ENCODE assay signal across 15 mouse cellular contexts in genomic region chr8:95974889-95975288, GRCm38 (mm10).
DNase-seq lines count a peak whose midpoint lies in the region; ATAC-seq and TF ChIP-seq lines count a peak whose summit lies in the region.
"Had no signal": no experiment of that assay in that cellular context is flagged by ENCODE, and none has a peak within 500 bp of the region (broad histone marks: within the 10 kb centered on the region; RNA-seq: fewer than 3 reads in every experiment).

No protein-coding gene starts in this region.

- ATAC-seq in cerebellum, adult (ENCODE audit: insufficient number of reproducible peaks, low FRiP score, low TSS enrichment): no peak
- no peak for ATAC-seq in hindbrain, embryonic 14.5 days (ENCODE audit: low FRiP score)
- ATAC-seq in midbrain, postnatal 0 days (ENCODE audit: low FRiP score): no peak
- ATAC-seq in midbrain, embryonic 15.5 days (replicated peaks): no peak

- no peaks in the 10 kb centered on the region for H3K27me3 ChIP-seq in hindbrain, embryonic 14.5 days (ENCODE audit: control insufficient read depth, insufficient read depth, low read length)
- H3K27me3 ChIP-seq in hindbrain, embryonic 10.5 days (ENCODE audit: insufficient read depth, poor library complexity, severe bottlenecking): no peaks in the 10 kb centered on the region
- no peaks in the 10 kb centered on the region for H3K27me3 ChIP-seq in midbrain, postnatal 0 days (ENCODE audit: insufficient read depth, low read length)
- no peaks in the 10 kb centered on the region for H3K27me3 ChIP-seq in midbrain, embryonic 15.5 days (replicated peaks)

- TF ChIP-seq CTCF in midbrain, postnatal 0 days (IDR thresholded peaks at IDR 0.05): peak; percentile 85

- WGBS in hindbrain, embryonic 14.5 days: 22% methylated on average over 4 of the region's 4 CpGs
- WGBS in hindbrain, embryonic 10.5 days: 22% methylated on average over 4 of the region's 4 CpGs
- WGBS in midbrain, postnatal 0 days: 13% methylated on average over 4 of the region's 4 CpGs
- WGBS in midbrain, embryonic 15.5 days: 11% methylated on average over 4 of the region's 4 CpGs

- no peaks in the 10 kb centered on the region for H3K4me1 ChIP-seq in hindbrain, embryonic 14.5 days (replicated peaks; ENCODE audit: control insufficient read depth, insufficient read depth, low read length)
- H3K4me1 ChIP-seq in hindbrain, embryonic 10.5 days (replicated peaks): 0 out of 2 replicates have a peak, but pooled peaks cover 3% of the 10 kb centered on the region
- H3K4me1 ChIP-seq in midbrain, postnatal 0 days (ENCODE audit: insufficient read depth, low read length): no peaks in the 10 kb centered on the region
- no peaks in the 10 kb centered on the region for H3K4me1 ChIP-seq in midbrain, embryonic 15.5 days

- DNase-seq in cerebellum, postnatal 14 days: peak; percentile 13 to 59
- DNase-seq in hindbrain, embryonic 14.5 days (ENCODE audit: low spot score): peak; percentile 79
- DNase-seq in hindbrain, embryonic 10.5 days (ENCODE audit: low spot score): no peak
- peak; percentile 66 for DNase-seq in midbrain, postnatal 0 days (ENCODE audit: low spot score)
- peak; percentile 40 for DNase-seq in retina, postnatal 1 day
- no peak for DNase-seq in spleen, adult 12 weeks (ENCODE audit: low spot score)
- DNase-seq: adrenal gland, postnatal 25 days; cerebellum, adult 9-10 months; gastrocnemius, postnatal 36 days; kidney, adult 18-20 months; lung, adult 18-20 months; thymus, postnatal 14 days had no signal

- no peak overlapping the region for H3K4me3 ChIP-seq in hindbrain, embryonic 14.5 days (replicated peaks; ENCODE audit: low read length)
- H3K4me3 ChIP-seq in hindbrain, embryonic 10.5 days: no peak overlapping the region
- no peak overlapping the region for H3K4me3 ChIP-seq in midbrain, postnatal 0 days (ENCODE audit: low read depth, low read length)
- no peak overlapping the region for H3K4me3 ChIP-seq in midbrain, embryonic 15.5 days
- H3K4me3 ChIP-seq: erythroblast, embryonic 14.5 days had no signal

- H3K9ac ChIP-seq in hindbrain, embryonic 14.5 days: no peak overlapping the region
- H3K9ac ChIP-seq in midbrain, postnatal 0 days (replicated peaks; ENCODE audit: low read length, poor library complexity, severe bottlenecking): no peak overlapping the region
- H3K9ac ChIP-seq in midbrain, embryonic 15.5 days: no peak overlapping the region

- no peaks in the 10 kb centered on the region for H3K36me3 ChIP-seq in hindbrain, embryonic 14.5 days (replicated peaks; ENCODE audit: control insufficient read depth, insufficient read depth)
- no peaks in the 10 kb centered on the region for H3K36me3 ChIP-seq in hindbrain, embryonic 10.5 days
- no peaks in the 10 kb centered on the region for H3K36me3 ChIP-seq in midbrain, postnatal 0 days (ENCODE audit: insufficient read depth, low read length)
- no peaks in the 10 kb centered on the region for H3K36me3 ChIP-seq in midbrain, embryonic 15.5 days (replicated peaks)

- H3K27ac ChIP-seq in hindbrain, embryonic 14.5 days: no peak overlapping the region
- H3K27ac ChIP-seq in hindbrain, embryonic 10.5 days: no peak overlapping the region
- H3K27ac ChIP-seq in midbrain, postnatal 0 days (ENCODE audit: low read depth, low read length): no peak overlapping the region
- H3K27ac ChIP-seq in midbrain, embryonic 15.5 days: no peak overlapping the region

- no peak overlapping the region for H3K4me2 ChIP-seq in hindbrain, embryonic 14.5 days (replicated peaks)
- H3K4me2 ChIP-seq in midbrain, postnatal 0 days (ENCODE audit: low read depth, low read length, poor library complexity, severe bottlenecking): no peak overlapping the region
- H3K4me2 ChIP-seq in midbrain, embryonic 15.5 days: no peak overlapping the region

- no peaks in the 10 kb centered on the region for H3K9me3 ChIP-seq in hindbrain, embryonic 14.5 days (ENCODE audit: control insufficient read depth, low read length)
- no peaks in the 10 kb centered on the region for H3K9me3 ChIP-seq in hindbrain, embryonic 10.5 days
- H3K9me3 ChIP-seq in midbrain, postnatal 0 days (ENCODE audit: low read length): no peaks in the 10 kb centered on the region
- H3K9me3 ChIP-seq in midbrain, embryonic 15.5 days: no peaks in the 10 kb centered on the region

Comparison
In these comparisons a context has a peak if more than half of its experiments do, and no peak if none do; other contexts are left out.
1. DNase-seq: peak in cerebellum, postnatal 14 days (2 of 2), hindbrain, embryonic 14.5 days (single experiment), midbrain, postnatal 0 days (single experiment) and retina, postnatal 1 day (single experiment); none in hindbrain, embryonic 10.5 days (single experiment) and spleen, adult 12 weeks (single experiment).